Mouse (Mus musculus) MEL (cell line): Measurements from ENCODE around the gene Acvr2b. TPM values are rescaled to one million over a fixed set of nuclear protein-coding genes. Genes with fewer than 3 reads are reported as not detected.
A peak's percentile ranks its signal among the peaks of the same experiment; 100 is the strongest.

Source experiments
- DNase-seq: peaks from one replicate; pipeline ENCODE4 v3.0.0; 2011; ENCODE audit warnings: low read depth, low spot score
- H3K27ac ChIP-seq: 2 replicates; pipeline ENCODE4 v1.5.1; 2012; ENCODE audit warnings: low read depth, mild to moderate bottlenecking, control low read depth, low read length, moderate library complexity; ENCODE audit not compliant: control insufficient read depth
- H3K27me3 ChIP-seq, 2 experiments: fragments of 150-350 bp in 1 of 2; sonication (generic) in 1 of 2; 2 replicates each; pipeline ENCODE4 v1.6.1; 2012; ENCODE audit warnings: low read length in 2 of 2, mild to moderate bottlenecking in 2 of 2, improper control_type of control experiment in 1 of 2, moderate library complexity in 1 of 2; ENCODE audit not compliant: insufficient read depth in 2 of 2, control insufficient read depth in 1 of 2
- H3K36me3 ChIP-seq, 2 experiments: 2 replicates each; pipeline ENCODE4 v1.6.1; 2012 to 2014; ENCODE audit warnings: low read length in 2 of 2, improper control_type of control experiment in 1 of 2, inconsistent platforms in 1 of 2, mild to moderate bottlenecking in 1 of 2; ENCODE audit not compliant: insufficient read depth in 2 of 2, control insufficient read depth in 1 of 2
- H3K4me1 ChIP-seq, 2 experiments: fragments of 150-350 bp in 1 of 2; sonication (generic) in 1 of 2; 2 replicates each; pipeline ENCODE4 v1.6.1; 2012; ENCODE audit warnings: low read length in 2 of 2, improper control_type of control experiment in 1 of 2, mild to moderate bottlenecking in 1 of 2; ENCODE audit not compliant: insufficient read depth in 2 of 2, control insufficient read depth in 1 of 2
- H3K4me3 ChIP-seq, 2 experiments: fragments of 150-350 bp in 1 of 2; sonication (generic) in 1 of 2; 2 replicates each; pipeline ENCODE4 v1.5.1; 2012; ENCODE audit warnings: low read depth in 2 of 2, low read length in 2 of 2, mild to moderate bottlenecking in 2 of 2, moderate library complexity in 2 of 2, control low read depth in 1 of 2, improper control_type of control experiment in 1 of 2; ENCODE audit not compliant: control insufficient read depth in 1 of 2, insufficient read depth in 1 of 2
- H3K79me2 ChIP-seq: 2 replicates; pipeline ENCODE4 v1.6.1; 2012; ENCODE audit warnings: mild to moderate bottlenecking, low read length, moderate library complexity; ENCODE audit not compliant: control insufficient read depth, poor library complexity, insufficient read depth
- H3K9ac ChIP-seq: 2 replicates; pipeline ENCODE4 v1.6.1; 2012; ENCODE audit warnings: low read depth, mild to moderate bottlenecking, control low read depth, low read length, moderate library complexity; ENCODE audit not compliant: control insufficient read depth, poor library complexity, severe bottlenecking
- H3K9me3 ChIP-seq: fragments of 150-350 bp; sonication (generic); replicated peaks from 2 replicates; pipeline ENCODE4 v1.6.1; 2012; ENCODE audit warnings: mild to moderate bottlenecking, low read length, improper control_type of control experiment, moderate library complexity; ENCODE audit not compliant: insufficient read depth
- BHLHE40 ChIP-seq: IDR thresholded peaks from 2 replicates; pipeline ENCODE4 v1.6.1; 2012; ENCODE audit warnings: low read depth, mild to moderate bottlenecking, inconsistent platforms, low read length, improper control_type of control experiment, borderline replicate concordance
- ELF1 ChIP-seq: IDR thresholded peaks from 2 replicates; pipeline ENCODE4 v1.6.1; 2014; ENCODE audit warnings: low read depth, mild to moderate bottlenecking, inconsistent platforms, low read length, improper control_type of control experiment, moderate library complexity
- EP300 ChIP-seq, 2 experiments: IDR thresholded peaks; 2 replicates each; pipeline ENCODE4 v1.6.1; 2011; ENCODE audit warnings: improper control_type of control experiment in 2 of 2, low read length in 2 of 2, low read depth in 1 of 2, mild to moderate bottlenecking in 1 of 2
- ETS1 ChIP-seq: IDR thresholded peaks from 2 replicates; pipeline ENCODE4 v1.6.1; 2012; ENCODE audit warnings: low read depth, mild to moderate bottlenecking, inconsistent platforms, low read length, improper control_type of control experiment, moderate library complexity
- HCFC1 ChIP-seq: IDR thresholded peaks from 2 replicates; pipeline ENCODE4 v1.6.1; 2012; ENCODE audit warnings: low read depth, mild to moderate bottlenecking, inconsistent platforms, low read length, improper control_type of control experiment, moderate library complexity
- KAT2A ChIP-seq: conservative IDR thresholded peaks from 2 replicates; pipeline ENCODE4 v1.6.1; 2012; ENCODE audit warnings: low read depth, low read length, improper control_type of control experiment, inconsistent platforms
- MAX ChIP-seq: IDR thresholded peaks from 2 replicates; pipeline ENCODE4 v1.6.1; 2011; ENCODE audit warnings: low read length, improper control_type of control experiment
- MAZ ChIP-seq: IDR thresholded peaks from 2 replicates; pipeline ENCODE4 v1.6.1; 2012; ENCODE audit warnings: low read depth, mild to moderate bottlenecking, inconsistent platforms, low read length, improper control_type of control experiment
- MEF2A ChIP-seq: IDR thresholded peaks from 2 replicates; pipeline ENCODE4 v1.6.1; 2014; ENCODE audit warnings: low read depth, mild to moderate bottlenecking, inconsistent platforms, low read length, improper control_type of control experiment; ENCODE audit not compliant: poor library complexity, insufficient replicate concordance, severe bottlenecking; ENCODE audit errors: extremely low read depth
- MYB ChIP-seq: IDR thresholded peaks from 2 replicates; pipeline ENCODE4 v1.6.1; 2011; ENCODE audit warnings: mild to moderate bottlenecking, low read depth, low read length, improper control_type of control experiment
- MYC ChIP-seq: IDR thresholded peaks from 2 replicates; pipeline ENCODE4 v1.6.1; 2011; ENCODE audit warnings: low read depth, mild to moderate bottlenecking, low read length, improper control_type of control experiment, moderate library complexity
- POLR2A ChIP-seq, 2 experiments: IDR thresholded peaks; 2 replicates each; pipeline ENCODE4 v1.6.1; 2011 to 2012; ENCODE audit warnings: low read length in 2 of 2, mild to moderate bottlenecking in 2 of 2, control low read depth in 1 of 2, improper control_type of control experiment in 1 of 2, low read depth in 1 of 2, moderate library complexity in 1 of 2; ENCODE audit not compliant: control insufficient read depth in 1 of 2, insufficient read depth in 1 of 2, poor library complexity in 1 of 2
- POLR2AphosphoS5 ChIP-seq: IDR thresholded peaks from 2 replicates; pipeline ENCODE4 v1.6.1; 2012; ENCODE audit warnings: low read depth, borderline replicate concordance, mild to moderate bottlenecking, inconsistent platforms, low read length, moderate library complexity, mixed read lengths
- SIN3A ChIP-seq: IDR thresholded peaks from 2 replicates; pipeline ENCODE4 v1.6.1; 2012; ENCODE audit warnings: low read length, improper control_type of control experiment, inconsistent platforms
- TAL1 ChIP-seq: IDR thresholded peaks from 2 replicates; pipeline ENCODE4 v1.6.1; 2012; ENCODE audit warnings: mild to moderate bottlenecking, inconsistent platforms, low read length, moderate library complexity, mixed read lengths
- USF2 ChIP-seq, 2 experiments: IDR thresholded peaks; 2 replicates each; pipeline ENCODE4 v1.6.1; 2011 to 2012; ENCODE audit warnings: improper control_type of control experiment in 2 of 2, low read length in 2 of 2, borderline replicate concordance in 1 of 2, inconsistent platforms in 1 of 2, low read depth in 1 of 2, mild to moderate bottlenecking in 1 of 2; ENCODE audit not compliant: insufficient read depth in 1 of 2
- ZNF384 ChIP-seq: IDR thresholded peaks from 2 replicates; pipeline ENCODE4 v1.6.1; 2012; ENCODE audit warnings: low read depth, mild to moderate bottlenecking, inconsistent platforms, low read length, improper control_type of control experiment
- polyA plus RNA-seq, 2 experiments: library from polyadenylated mRNA; stranded (reverse) in 1 of 2; unstranded in 1 of 2; fragments of >175 nt in 1 of 2; fragments of >200 nt in 1 of 2; gene quantifications; 2 replicates each; pipeline versions ENCODE4 v1.2.1 to v1.2.4; 2012; ENCODE audit warnings: low replicate concordance in 2 of 2, low read depth in 1 of 2; ENCODE audit not compliant: insufficient read length in 2 of 2, insufficient read depth in 1 of 2, missing spikeins in 1 of 2
- total RNA-seq: library from RNA; depleted of rRNA; stranded (reverse); fragments of 300-350 nt; gene quantifications from 2 replicates; pipeline ENCODE4 v1.2.3, GENCODE M21; 2012

The Acvr2b gene
- total and polyA plus RNA-seq, 3 experiments = 0.81 to 1.9 TPM; not detected in 1

DNA sequence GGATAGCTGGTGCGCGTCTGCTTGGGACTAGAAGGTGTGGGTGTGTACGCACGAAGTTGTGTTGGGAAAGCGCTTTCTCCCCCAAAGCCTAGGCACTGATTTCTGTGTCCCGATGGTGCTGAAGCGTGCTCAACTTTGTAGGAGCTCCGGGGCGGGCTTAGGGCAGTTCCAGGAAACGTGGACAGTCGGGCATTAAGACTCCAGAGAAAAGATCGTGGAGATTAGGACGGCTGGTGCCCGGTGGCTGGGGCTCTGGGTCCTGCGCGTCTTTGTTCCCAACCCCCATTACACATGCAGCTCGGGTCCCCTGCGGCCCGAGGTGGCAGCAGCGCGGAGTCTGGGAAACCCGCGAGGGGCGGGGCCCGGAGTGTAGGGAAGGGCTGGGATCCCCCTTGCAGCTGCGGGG is 1.3 kb downstream of the Acvr2b start:
- DNase-seq = no peak
- no peaks in the 10 kb centered on the region for H3K36me3 ChIP-seq
- H3K27me3 ChIP-seq = peaks cover 0 to 1% of the 10 kb centered on the region in 2 experiments; a peak in 1 of 4 replicates
- no peak overlapping the region for H3K27ac ChIP-seq
- TF ChIP-seq EP300 (IDR thresholded peaks at IDR 0.05; ENCODE audit: low read depth in 1 of 2, low read length in 2 of 2) (no peak), TAL1 (no peak), ZNF384 (no peak), MAZ (no peak), POLR2AphosphoS5 (no peak), MAX (no peak), ETS1 (no peak)
- peak overlapping the region; percentile 67 for H3K9ac ChIP-seq
- peak overlapping the region in 1 of 2 experiments; percentile 53; a peak in 2 of 4 replicates for H3K4me3 ChIP-seq
- H3K9me3 ChIP-seq = no peaks in the 10 kb centered on the region
- H3K79me2 ChIP-seq = no peaks in the 10 kb centered on the region
- H3K4me1 ChIP-seq = no peaks in the 10 kb centered on the region

DNA sequence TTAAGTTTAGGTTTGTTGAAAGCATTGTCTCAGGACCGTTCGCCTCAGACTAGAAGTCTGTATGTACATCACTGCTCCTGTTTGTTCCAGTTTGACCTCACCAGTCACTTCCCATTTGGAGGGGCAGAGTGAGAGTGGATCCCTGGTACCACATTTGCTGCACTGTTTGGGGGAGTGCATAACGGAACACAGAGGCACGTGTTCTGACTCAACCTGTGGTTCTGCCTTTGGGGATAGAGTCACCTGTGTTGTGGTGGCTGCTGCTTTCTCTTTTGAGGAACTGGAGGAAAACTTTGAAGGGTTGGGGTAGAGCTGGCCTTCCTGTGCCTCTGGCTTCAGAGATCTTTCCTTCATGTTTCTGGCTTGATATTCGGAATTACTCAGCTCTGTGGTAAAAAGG is 2.2 kb downstream of the Acvr2b start:
- TF ChIP-seq KAT2A (no peak), USF2 (IDR thresholded peaks at IDR 0.05; ENCODE audit: borderline replicate concordance in 1 of 2, insufficient read depth in 1 of 2, low read depth in 1 of 2, low read length in 2 of 2) (no peak), BHLHE40 (no peak), SIN3A (no peak), MYB (no peak), ETS1 (no peak)
- no peak for DNase-seq
- Histone ChIP-seq H3K9me3 (no peaks in the 10 kb centered on the region), H3K79me2 (no peaks in the 10 kb centered on the region), H3K27ac (no peak overlapping the region), H3K27me3 (peaks cover 0 to 1% of the 10 kb centered on the region in 2 experiments; a peak in 1 of 4 replicates), H3K4me3 (no peak overlapping the region), H3K9ac (no peak overlapping the region), H3K36me3 (no peaks in the 10 kb centered on the region), H3K4me1 (no peaks in the 10 kb centered on the region)

DNA sequence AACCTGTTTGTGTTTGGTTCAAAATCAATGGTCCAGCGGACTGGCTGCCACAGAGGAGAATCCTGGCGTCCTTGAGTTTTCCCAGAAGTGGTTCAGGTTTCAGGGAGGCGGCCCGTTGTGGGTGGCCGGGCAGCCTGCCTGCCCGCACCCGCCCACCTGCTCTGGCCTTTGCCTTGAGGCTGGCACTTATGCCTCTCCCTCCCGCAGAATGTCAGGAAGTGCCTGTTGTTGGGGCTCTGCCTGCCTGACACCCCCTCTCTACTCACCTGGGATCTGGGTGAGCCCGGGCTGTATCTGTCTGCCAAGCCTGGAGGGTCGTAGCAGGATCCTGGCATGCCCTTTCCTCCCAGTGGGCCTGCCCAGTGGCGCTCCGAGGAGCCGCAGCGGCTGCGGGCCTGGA is 6.0 kb downstream of the Acvr2b start:
- Histone ChIP-seq H3K9me3 (no peaks in the 10 kb centered on the region), H3K27me3 (peaks cover 0 to 1% of the 10 kb centered on the region in 2 experiments; a peak in 1 of 4 replicates), H3K79me2 (no peaks in the 10 kb centered on the region), H3K4me3 (no peak overlapping the region), H3K36me3 (no peaks in the 10 kb centered on the region), H3K27ac (no peak overlapping the region), H3K9ac (no peak overlapping the region), H3K4me1 (no peaks in the 10 kb centered on the region)
- TF ChIP-seq MYC = no peak
- TF ChIP-seq USF2 (IDR thresholded peaks at IDR 0.05; ENCODE audit: borderline replicate concordance in 1 of 2, insufficient read depth in 1 of 2, low read depth in 1 of 2, low read length in 2 of 2) = no peak
- no peak for TF ChIP-seq MEF2A
- no peak for TF ChIP-seq HCFC1
- TF ChIP-seq BHLHE40 = no peak
- TF ChIP-seq MAX = no peak
- no peak for TF ChIP-seq ELF1
- no peak for TF ChIP-seq POLR2A (IDR thresholded peaks at IDR 0.05; ENCODE audit: control insufficient read depth in 1 of 2, insufficient read depth in 1 of 2, low read depth in 1 of 2, low read length in 2 of 2, poor library complexity in 1 of 2)
- DNase-seq = no peak
